Mouse (Mus musculus) kidney, adult 2 months (tissue): Measurements from ENCODE around the gene Cib4. TPM values are rescaled to one million over a fixed set of nuclear protein-coding genes. Genes with fewer than 3 reads are reported as not detected.

Source experiments
- DNase-seq: peaks from one replicate; pipeline ENCODE4 v3.0.0; 2021
- H3K27ac ChIP-seq: fragments of 200-500 bp; 2 replicates; pipeline ENCODE4 v1.5.1; 2012; ENCODE audit warnings: low read depth, low read length, control low read depth, inconsistent platforms; ENCODE audit not compliant: insufficient read depth
- H3K27me3 ChIP-seq: fragments of 200-500 bp; replicated peaks from 2 replicates; pipeline ENCODE4 v1.6.1; 2012; ENCODE audit warnings: mild to moderate bottlenecking, moderate library complexity, low read length, inconsistent platforms; ENCODE audit not compliant: control insufficient read depth, insufficient read depth
- H3K36me3 ChIP-seq: fragments of 200-500 bp; 2 replicates; pipeline ENCODE4 v1.6.1; 2012; ENCODE audit warnings: mild to moderate bottlenecking, moderate library complexity, low read length, inconsistent platforms; ENCODE audit not compliant: control insufficient read depth, insufficient read depth
- H3K4me1 ChIP-seq: fragments of 200-500 bp; 2 replicates; pipeline ENCODE4 v1.6.1; 2011; ENCODE audit warnings: low read length; ENCODE audit not compliant: control insufficient read depth, insufficient read depth
- H3K4me3 ChIP-seq: fragments of 200-500 bp; 2 replicates; pipeline ENCODE4 v1.5.1; 2011; ENCODE audit warnings: mild to moderate bottlenecking, low read depth, low read length, control low read depth; ENCODE audit not compliant: insufficient read depth
- CTCF ChIP-seq: fragments of 200-500 bp; conservative IDR thresholded peaks from 2 replicates; pipeline ENCODE4 v1.5.1; 2011; ENCODE audit warnings: low read depth, mild to moderate bottlenecking, control low read depth, low read length, moderate library complexity, mixed read lengths; ENCODE audit not compliant: insufficient read depth, insufficient read length
- POLR2A ChIP-seq: fragments of 200-500 bp; IDR thresholded peaks from one replicate; pipeline ENCODE4 v1.6.1; 2011; ENCODE audit warnings: low read depth, low read length, control low read depth
- WGBS: fragments of 180-500 bp; shearing (Covaris S2); methylation state at CpG from one replicate; pipeline ENCODE4 v1.1.7; 2018; 5-methylcytosine and 5-hydroxymethylcytosine counted together
- polyA plus RNA-seq: library from polyadenylated mRNA; depleted of rRNA; stranded (reverse); fragments of >200 nt; gene quantifications from 2 replicates; pipeline ENCODE4 v1.2.3, GENCODE M21; 2012

Gene Cib4
- polyA plus RNA-seq, 1 experiment, result not detected

DNA sequence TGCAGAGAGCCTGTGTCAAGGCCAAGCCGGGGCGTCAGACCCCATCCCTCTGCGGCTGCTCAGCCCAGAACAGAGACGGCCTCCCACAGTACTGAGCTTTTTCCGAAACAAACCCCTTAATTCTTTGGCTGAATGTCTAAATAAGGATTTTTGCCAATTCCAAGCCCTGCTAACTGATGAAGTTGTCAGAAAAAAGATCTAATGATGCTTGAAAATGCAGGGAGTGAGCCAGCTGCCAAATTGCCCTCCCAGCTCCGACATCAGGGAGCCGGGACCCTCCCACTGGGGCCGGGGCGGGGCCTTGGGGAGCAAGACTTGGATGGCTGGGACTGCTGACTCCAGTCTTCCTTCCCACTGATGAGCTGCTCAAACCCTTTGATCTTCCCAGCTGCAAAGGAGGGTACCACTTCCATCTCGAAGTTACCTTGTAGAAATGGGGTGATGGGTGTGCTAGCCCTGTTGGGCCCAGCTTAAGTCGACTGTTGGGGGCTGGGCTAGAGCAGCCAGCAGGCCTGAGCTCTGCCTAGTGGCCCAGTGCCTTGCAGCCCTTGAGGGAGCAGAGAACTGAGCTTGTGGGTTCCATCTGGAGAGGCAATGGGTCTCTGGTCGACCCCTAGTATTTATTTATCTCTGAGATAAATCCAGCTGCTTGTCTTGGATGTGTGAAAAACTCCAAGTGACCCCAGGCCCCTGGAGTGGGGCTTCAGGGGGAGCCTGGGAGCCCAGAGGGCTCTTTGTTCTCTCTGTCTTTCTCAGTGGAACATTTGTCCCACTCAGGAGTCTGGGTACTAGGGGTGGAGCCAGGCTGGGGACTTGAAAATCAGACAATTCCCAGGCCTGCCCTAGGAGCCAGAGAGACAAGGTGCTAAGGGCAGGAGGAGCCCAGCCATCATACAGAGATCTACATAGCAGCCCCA lies 19.5 kb downstream of the Cib4 start:
- no peaks in the 10 kb centered on the region for H3K27me3 ChIP-seq
- no peak for DNase-seq
- H3K27ac ChIP-seq, result no peak overlapping the region
- no peak overlapping the region for H3K4me3 ChIP-seq
- H3K4me1 ChIP-seq, result no peaks in the 10 kb centered on the region
- no peaks in the 10 kb centered on the region for H3K36me3 ChIP-seq
- no peak for TF ChIP-seq POLR2A
- no peak for TF ChIP-seq CTCF
- 27% methylated on average over 12 of the region's 12 CpGs for WGBS

DNA sequence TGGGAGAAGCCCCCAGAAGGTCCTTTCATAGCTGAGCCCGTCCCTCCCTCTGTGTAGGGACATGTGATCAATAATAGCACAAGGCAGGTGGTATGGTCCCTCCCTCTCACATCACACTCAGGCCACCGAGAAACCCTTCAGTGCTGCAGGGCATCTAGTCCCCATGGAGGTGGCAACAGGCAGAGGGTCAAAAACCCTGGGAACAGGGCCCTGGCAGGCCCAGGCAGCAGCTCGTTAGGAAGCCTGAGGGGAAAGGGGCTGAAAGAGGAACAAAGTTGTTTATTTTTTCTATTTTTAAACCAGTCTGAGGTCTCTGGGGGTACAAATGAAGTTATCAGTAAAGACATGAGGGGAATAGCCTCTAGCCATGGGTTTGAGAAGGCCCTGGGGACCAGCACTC lies 21.4 kb downstream of the Cib4 start:
- H3K36me3 ChIP-seq, result no peaks in the 10 kb centered on the region
- DNase-seq, result no peak
- no peak overlapping the region for H3K4me3 ChIP-seq
- WGBS, result 70% methylated on average over 3 of the region's 3 CpGs
- H3K27ac ChIP-seq, result no peak overlapping the region
- H3K27me3 ChIP-seq, result no peaks in the 10 kb centered on the region
- no peak for TF ChIP-seq POLR2A
- no peak for TF ChIP-seq CTCF
- no peaks in the 10 kb centered on the region for H3K4me1 ChIP-seq

DNA sequence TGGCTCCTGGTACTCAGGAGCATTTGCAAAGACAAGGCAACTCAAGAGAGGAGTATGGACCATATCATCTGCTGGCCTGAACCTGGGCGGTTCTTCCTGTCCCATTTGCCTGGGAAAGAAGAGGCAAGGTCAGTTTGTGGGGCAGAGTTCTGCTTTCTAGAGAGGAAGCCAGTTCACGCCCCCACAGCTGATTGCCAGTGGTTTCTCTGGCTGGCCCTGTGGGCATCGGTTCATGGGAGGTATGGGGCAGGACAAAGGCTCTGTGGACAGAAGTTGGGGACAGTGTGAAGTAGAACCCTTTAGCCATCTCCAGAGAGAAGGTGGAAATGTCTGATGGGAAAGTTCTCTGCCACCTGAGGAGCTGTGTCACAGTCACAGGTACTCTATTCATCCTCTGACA lies 22.5 kb downstream of the Cib4 start:
- no peak overlapping the region for H3K27ac ChIP-seq
- H3K36me3 ChIP-seq, result no peaks in the 10 kb centered on the region
- no peak overlapping the region for H3K4me3 ChIP-seq
- no peak for DNase-seq
- no peaks in the 10 kb centered on the region for H3K27me3 ChIP-seq
- TF ChIP-seq POLR2A (no peak), CTCF (no peak)
- H3K4me1 ChIP-seq, result no peaks in the 10 kb centered on the region
- WGBS, result 57% methylated on average over 3 of the region's 3 CpGs

DNA sequence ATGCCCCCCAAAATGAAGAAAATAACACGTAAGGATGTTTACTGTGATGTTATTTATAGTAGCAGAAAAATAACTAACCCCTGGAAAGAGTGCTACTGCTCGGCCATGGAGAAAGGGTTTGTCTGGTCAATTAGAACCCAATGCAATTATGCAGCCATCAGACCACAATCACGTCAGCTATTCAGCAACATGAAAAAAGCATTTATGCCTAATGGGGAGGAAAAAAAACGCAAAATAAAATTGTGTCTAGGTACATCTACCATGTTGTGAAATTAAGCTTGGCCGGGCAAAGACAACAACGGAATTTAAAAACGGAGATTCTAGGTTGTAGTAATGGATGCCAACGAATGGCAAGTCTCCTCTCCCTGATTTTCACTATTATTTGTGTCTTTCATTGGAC lies 23.2 kb downstream of the Cib4 start:
- no peaks in the 10 kb centered on the region for H3K36me3 ChIP-seq
- H3K4me3 ChIP-seq, result no peak overlapping the region
- H3K27ac ChIP-seq, result no peak overlapping the region
- H3K27me3 ChIP-seq, result no peaks in the 10 kb centered on the region
- 84% methylated on average over 8 of the region's 8 CpGs for WGBS
- no peaks in the 10 kb centered on the region for H3K4me1 ChIP-seq
- DNase-seq, result no peak
- no peak for TF ChIP-seq CTCF
- no peak for TF ChIP-seq POLR2A

DNA sequence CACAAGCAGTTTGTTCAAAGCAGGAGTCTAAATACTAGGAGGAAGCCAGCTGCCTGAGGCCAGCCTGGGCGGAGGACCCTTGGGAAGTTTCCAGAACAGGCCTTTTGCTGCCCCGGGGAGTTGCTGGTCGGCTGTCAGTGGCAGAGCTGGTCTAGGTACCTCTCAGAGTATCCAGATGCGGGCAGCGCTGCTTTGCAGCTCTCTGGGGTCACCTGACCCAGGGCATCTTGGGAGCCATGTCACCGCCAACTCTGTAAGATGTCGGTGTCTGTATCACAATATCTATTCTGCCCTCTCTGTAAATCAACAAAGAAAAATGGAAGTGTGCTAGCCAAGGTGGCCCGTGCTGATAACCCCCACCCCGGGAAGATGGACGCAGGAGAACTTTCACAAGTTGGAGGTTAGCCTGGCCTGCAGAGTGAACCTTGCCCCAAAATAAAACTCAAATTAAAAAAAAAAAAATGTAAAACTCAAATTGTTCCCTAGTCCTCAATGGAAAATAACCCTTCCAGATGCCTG lies 25.4 kb downstream of the Cib4 start:
- no peaks in the 10 kb centered on the region for H3K36me3 ChIP-seq
- TF ChIP-seq POLR2A, result no peak
- TF ChIP-seq CTCF, result no peak
- WGBS, result 78% methylated on average over 10 of the region's 10 CpGs
- no peaks in the 10 kb centered on the region for H3K27me3 ChIP-seq
- no peaks in the 10 kb centered on the region for H3K4me1 ChIP-seq
- no peak overlapping the region for H3K4me3 ChIP-seq
- no peak for DNase-seq
- no peak overlapping the region for H3K27ac ChIP-seq

DNA sequence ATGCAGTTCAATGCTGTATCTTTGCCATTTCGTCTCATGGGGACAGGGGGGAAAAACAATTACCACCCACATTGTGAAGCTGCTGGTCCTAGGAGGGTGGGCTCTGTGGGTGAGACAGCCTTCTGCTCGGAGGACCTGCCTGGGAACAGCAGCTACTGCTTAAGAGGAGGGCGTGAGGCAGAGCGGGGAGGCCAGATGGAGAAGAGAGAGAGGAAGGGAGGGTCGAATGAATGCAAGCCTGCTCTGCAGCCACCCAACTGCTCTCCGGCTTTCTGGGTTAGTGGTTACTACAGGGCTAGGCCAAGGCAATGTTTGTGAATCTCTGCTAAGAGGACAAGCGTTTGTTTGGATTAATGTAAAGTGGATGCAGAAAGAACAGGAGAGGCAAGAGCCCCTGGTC lies 26.1 kb downstream of the Cib4 start:
- H3K36me3 ChIP-seq, result no peaks in the 10 kb centered on the region
- no peak overlapping the region for H3K27ac ChIP-seq
- H3K4me3 ChIP-seq, result no peak overlapping the region
- DNase-seq, result no peak
- 68% methylated on average over 7 of the region's 7 CpGs for WGBS
- H3K27me3 ChIP-seq, result no peaks in the 10 kb centered on the region
- H3K4me1 ChIP-seq, result no peaks in the 10 kb centered on the region
- no peak for TF ChIP-seq POLR2A
- TF ChIP-seq CTCF, result no peak

DNA sequence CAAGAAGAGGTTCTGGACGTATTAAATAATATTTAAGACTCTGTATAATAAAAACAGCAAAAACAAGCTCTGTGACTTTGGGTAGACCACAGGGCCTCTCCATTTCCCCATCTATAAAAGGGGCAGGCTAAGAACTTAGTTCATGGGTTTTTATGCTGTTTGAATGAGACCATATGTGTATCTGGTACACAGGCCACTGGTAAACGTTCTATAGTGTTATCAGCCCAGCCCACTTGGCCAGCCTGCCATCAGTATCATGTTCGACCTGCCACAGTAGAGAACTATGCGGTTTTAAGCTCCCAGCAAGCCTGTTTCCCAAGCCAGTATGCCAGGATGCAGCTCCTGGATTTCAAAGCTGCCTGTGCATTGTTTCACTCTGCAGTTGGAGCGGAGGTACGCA lies 27.1 kb downstream of the Cib4 start:
- Histone ChIP-seq H3K27me3 (no peaks in the 10 kb centered on the region), H3K4me1 (no peaks in the 10 kb centered on the region), H3K36me3 (no peaks in the 10 kb centered on the region), H3K4me3 (no peak overlapping the region), H3K27ac (no peak overlapping the region)
- no peak for DNase-seq
- no peak for TF ChIP-seq POLR2A
- no peak for TF ChIP-seq CTCF
- 77% methylated on average over 6 of the region's 6 CpGs for WGBS
